Mouse (Mus musculus) bone marrow macrophage, adult 2 months (primary cell): ENCODE results near the gene Ripk1. TPM values are rescaled to one million over a fixed set of nuclear protein-coding genes. Genes with fewer than 3 reads are reported as not detected.

ENCODE experiments used
- H3K27ac ChIP-seq: 2 replicates; pipeline ENCODE4 v1.5.1; 2012; ENCODE audit warnings: low read depth, low read length; ENCODE audit not compliant: insufficient read depth
- H3K4me1 ChIP-seq: 2 replicates; pipeline ENCODE4 v1.6.1; 2012; ENCODE audit warnings: low read length; ENCODE audit not compliant: control insufficient read depth, insufficient read depth
- H3K4me3 ChIP-seq: 2 replicates; pipeline ENCODE4 v1.5.1; 2012; ENCODE audit warnings: mild to moderate bottlenecking, low read length, moderate library complexity; ENCODE audit not compliant: insufficient read depth
- CTCF ChIP-seq: IDR thresholded peaks from 2 replicates; pipeline ENCODE4 v1.5.1; 2012; ENCODE audit warnings: low read depth, mild to moderate bottlenecking, low read length, moderate library complexity
- POLR2A ChIP-seq: IDR thresholded peaks from 2 replicates; pipeline ENCODE4 v1.6.1; 2012; ENCODE audit warnings: mild to moderate bottlenecking, low read depth, low read length, borderline replicate concordance
- polyA plus RNA-seq: library from polyadenylated mRNA; stranded (reverse); fragments of >200 nt; gene quantifications from 2 replicates; pipeline ENCODE4 v1.2.4, GENCODE M21; 2012; ENCODE audit not compliant: missing spikeins, insufficient read depth, insufficient read length

Gene Ripk1
- polyA plus RNA-seq, 1 experiment = 63.4 TPM

DNA sequence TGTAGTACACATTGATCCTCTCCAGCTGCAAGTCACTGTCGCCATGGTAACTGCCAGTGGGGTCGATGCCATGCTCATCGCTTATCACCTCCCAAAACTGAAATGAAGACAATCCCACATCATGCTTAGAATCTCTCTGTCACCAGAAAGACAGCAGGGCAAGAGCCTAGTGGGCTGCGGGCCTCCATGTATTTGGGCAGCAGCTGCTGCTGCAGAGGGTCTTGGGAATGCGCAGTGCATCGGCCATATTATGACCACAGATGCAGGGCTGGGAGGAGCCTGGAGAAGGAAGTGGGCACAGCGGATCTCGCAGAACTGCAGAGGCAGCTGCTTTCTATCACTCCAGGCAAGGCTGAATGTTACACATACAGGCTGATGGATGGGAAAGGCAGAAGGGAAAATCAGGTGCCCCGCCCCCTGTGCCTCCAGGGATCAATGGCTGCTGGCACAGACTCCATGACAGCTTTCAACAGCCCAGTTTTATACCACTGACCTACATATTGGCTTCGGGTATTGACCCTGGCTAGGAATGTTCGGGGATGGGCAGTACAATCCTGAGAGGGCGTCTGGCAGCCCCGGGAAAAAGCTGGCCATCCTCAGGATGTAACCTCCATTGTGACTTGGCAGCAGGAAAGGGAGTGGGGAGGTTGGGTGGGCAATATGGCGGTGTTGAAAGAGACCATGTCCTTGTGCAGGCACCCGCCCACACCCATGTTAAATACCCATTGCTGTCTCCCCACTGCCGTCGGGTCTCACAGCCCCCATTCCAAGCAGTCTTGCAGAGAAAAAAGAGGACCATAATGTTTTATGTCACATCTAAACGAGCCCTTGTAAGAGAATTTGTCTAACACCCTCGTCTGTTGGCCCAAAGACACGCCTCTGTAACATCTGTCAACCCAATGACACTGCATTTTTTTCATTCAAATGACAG, 74.7 kb downstream of the Ripk1 start:
- Histone ChIP-seq H3K4me3 (peak overlapping the region; percentile 74), H3K27ac (peak overlapping the region; percentile 17), H3K4me1 (peaks cover 13% of the 10 kb centered on the region)
- TF ChIP-seq CTCF (no peak), POLR2A (no peak)

DNA sequence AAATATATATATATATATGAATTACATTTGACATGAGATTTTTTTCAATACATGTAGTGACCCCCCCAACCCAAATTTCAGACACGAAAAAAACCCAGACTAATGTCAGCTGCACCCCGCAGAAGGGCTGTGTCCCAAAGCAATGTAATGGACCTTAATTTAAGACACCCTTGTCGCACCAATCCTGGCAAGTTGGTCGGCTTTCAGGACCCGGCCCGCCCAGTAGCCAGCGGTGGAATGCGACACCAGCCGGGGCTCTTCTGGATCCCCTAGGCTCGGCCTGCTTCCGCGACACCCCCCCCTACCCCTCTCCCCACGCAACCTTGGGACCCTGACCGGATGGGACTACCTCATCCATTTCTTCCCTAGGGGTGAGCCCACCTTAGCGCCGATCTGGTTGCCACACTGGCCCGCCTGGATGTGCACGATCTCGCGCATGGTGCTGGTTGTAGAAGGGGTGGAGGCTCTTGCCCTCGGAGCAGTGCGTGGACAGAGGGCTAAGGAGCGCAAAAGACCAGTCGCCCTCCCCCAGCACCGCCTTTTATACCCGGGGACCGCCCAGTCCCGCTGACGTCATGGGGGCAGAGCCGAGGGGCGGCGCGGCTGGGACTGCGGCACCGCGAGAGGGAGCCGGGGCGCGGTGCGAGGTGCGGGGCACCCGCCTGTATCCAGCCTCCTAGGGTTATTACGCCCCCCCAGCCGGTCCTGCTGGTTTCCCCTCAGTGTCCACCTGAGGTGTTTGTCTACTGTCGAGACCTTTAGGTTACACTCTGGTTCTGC, 75.5 kb downstream of the Ripk1 start, which contains the start of gene Tubb2a:
TSS of gene Tubb2a (minus strand) at position 516 of the 780 bp plus-strand sequence.
- Histone ChIP-seq H3K27ac (peak within 1 kb of the TSS; percentile 17), H3K4me1 (peaks cover 19% of the 10 kb centered on the region), H3K4me3 (peak within 1 kb of the TSS; percentile 74)
- TF ChIP-seq POLR2A = peak; percentile 84; the same call in 1 of the 2 replicates
- TF ChIP-seq CTCF = no peak

DNA sequence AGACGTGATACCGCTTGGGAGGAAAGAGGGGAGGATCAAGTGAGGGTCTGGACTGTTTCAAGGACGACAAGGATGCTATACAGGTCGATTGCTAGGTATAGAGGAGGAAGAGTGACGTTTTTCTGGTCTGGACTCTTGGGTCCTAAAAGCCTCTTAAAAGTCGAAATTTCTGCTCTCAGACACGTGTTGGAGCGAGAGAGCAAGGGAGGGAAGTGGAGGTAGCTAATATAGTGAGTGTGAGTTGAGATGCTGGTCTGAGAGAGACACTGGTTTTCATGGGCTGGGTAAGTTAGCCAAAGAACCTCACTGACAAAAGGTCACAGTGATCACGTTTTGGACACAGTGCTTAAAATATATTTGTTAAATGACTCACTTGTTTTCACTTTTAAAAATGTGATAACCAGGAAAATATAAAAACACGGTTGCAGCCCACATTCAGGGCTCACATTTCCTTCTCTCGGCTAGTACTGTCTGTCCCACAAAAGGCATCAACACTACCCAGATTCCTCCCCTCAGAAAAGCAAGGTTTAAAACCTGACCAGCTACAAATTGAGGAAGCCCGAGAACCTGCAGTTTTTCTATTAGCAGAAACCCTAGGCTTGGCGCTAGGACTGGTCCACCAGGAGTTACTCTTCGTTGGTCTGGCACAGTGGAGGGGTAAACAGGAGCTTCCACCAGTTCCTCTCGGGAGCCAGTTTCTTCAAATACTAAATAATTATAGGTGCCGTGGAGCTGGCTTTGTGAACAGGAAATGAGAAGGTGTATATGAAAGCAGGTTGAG, 76.5 kb downstream of the Ripk1 start:
- TF ChIP-seq POLR2A (no peak), CTCF (no peak)
- Histone ChIP-seq H3K4me1 (peaks cover 19% of the 10 kb centered on the region), H3K27ac (no peak overlapping the region), H3K4me3 (peak overlapping the region; percentile 74)

DNA sequence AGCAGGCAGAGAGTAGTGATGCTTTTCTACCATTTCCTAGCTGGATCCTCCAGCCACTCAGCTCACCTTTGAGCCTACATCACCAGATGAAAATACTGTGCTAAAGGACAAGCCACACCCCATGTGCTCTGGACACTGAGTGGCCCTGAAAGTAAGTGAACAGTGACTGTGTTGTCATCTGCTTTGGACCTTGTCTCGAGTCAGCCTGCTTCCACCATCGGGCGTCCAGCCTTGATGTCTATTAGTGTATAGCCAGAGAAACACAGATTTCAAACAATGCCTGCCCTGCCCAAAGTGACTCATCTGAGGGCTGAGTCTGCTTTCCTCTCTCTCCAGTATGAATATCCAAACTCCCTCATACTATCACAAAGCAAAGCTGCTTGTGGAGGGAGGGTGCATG, 77.6 kb downstream of the Ripk1 start:
- Histone ChIP-seq H3K4me1 (peaks cover 19% of the 10 kb centered on the region), H3K27ac (no peak overlapping the region)
- TF ChIP-seq CTCF (no peak), POLR2A (no peak)

DNA sequence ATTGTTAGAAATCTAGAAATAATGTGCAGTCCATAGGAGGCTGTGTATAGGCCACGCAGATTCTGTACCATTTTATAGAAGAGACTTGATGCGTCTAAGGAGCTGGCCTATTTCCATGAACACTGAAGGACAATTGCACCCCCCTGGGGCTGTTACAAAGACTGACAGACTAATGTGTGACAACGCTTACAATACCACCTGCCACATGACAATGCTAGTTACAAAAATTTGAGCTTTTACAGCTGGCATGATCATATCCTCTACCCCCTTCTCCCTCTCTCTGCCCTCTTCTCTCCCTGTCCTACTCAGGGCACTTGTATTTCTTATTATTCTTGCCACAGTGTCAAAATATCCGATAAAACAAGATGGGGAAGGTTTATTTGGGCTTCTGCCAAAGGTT, 79.8 kb downstream of the Ripk1 start:
- TF ChIP-seq CTCF = no peak
- no peak for TF ChIP-seq POLR2A
- Histone ChIP-seq H3K27ac (no peak overlapping the region), H3K4me1 (peaks cover 18% of the 10 kb centered on the region), H3K4me3 (no peak overlapping the region)

More for the DNA sequence above, 77.6 kb downstream of the Ripk1 start:
- H3K4me3 ChIP-seq = no peak overlapping the region

DNA sequence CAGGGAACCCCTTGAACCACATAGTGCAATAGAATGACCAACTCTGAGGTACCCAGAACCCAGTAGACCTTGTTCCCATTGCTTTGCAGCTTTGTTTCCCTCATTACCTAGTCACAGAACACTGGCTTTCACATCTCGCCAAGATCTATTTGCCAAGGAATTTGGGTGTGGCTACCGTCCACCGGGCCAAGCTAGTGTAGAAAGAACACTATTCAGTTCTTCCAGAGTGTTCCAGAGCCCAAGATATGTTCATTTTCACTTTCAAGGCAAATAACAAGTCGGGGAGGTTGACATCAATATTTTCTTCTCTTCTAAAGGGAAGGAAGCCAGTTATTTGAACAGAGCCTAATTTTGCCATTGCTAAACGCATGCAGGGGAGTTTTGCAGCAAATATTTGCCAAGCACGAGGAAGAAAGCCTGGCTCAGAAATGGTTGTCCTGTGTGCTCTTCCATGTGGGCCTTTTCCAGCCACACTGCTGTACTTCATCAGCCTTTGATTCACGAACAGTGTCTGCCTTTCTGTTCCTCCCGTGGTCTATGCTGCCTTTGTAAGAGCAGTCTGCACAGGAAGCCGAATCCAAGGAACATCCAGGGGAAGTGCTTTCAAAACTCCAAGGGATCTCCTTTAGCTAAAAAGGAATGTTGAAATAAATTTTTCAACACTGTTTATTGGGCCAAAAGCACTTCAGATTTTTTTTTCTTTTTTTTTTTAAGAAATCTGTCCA, 82.0 kb downstream of the Ripk1 start:
- H3K4me3 ChIP-seq = no peak overlapping the region
- peaks cover 28% of the 10 kb centered on the region for H3K4me1 ChIP-seq
- no peak overlapping the region for H3K27ac ChIP-seq
- TF ChIP-seq CTCF (no peak), POLR2A (no peak)

Other genes with a start within 250 kb of the Ripk1 start
- gene Serpinb6e, start 159.0 kb upstream of the Ripk1 start, polyA plus RNA-seq = not detected in 2 replicates
- not detected in 2 replicates for gene Serpinb6c, start 96.7 kb upstream of the Ripk1 start, polyA plus RNA-seq
- gene Nqo2, start 37.7 kb upstream of the Ripk1 start, polyA plus RNA-seq = 39.9 and 41.2 TPM in 2 replicates
- gene Serpinb6a, start 431 bp downstream of the Ripk1 start, polyA plus RNA-seq = 737 and 743 TPM in 2 replicates
- 44.5 and 48.4 TPM in 2 replicates for gene Bphl, start 35.2 kb downstream of the Ripk1 start, polyA plus RNA-seq
- 77.8 and 92.5 TPM in 2 replicates for gene Tubb2a, start 75.6 kb downstream of the Ripk1 start, polyA plus RNA-seq
- 0.60 and 0.94 TPM in 2 replicates for gene Tubb2b, start 128.1 kb downstream of the Ripk1 start, polyA plus RNA-seq
- gene Psmg4, start 160.6 kb downstream of the Ripk1 start, polyA plus RNA-seq = 30.1 and 34.5 TPM in 2 replicates